Mouse (Mus musculus) cerebellum, adult (tissue): ENCODE data around the gene Slc39a11.

ENCODE experiments used
- ATAC-seq: cut with Nextera tagmentation; 2 replicates; pipeline ENCODE4 v1.9.2; 2017; ENCODE audit warnings: mild to moderate bottlenecking, moderate library complexity, mixed read lengths; ENCODE audit not compliant: insufficient number of reproducible peaks, low FRiP score, low TSS enrichment

Gene Slc39a11

DNA sequence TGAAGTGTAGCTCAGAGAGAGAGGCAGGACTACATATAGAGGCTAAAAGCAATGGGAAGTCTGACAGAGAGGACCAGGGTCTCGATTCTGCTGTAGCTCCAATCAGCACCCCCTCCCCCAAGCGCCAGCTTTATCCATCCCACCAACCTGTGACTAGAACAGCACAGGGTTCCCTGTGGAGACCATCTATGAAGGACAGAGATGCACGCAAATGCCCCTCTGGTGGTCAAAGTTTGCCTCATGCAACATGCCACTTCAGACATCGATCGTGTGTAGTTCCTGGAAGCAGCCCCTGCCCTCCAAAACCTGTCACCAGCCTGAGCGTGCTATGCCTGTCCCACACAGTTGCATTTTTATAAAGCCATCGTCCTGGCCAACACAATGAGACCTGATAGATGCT, 129.9 kb downstream of the Slc39a11 start:
- no peak for ATAC-seq

DNA sequence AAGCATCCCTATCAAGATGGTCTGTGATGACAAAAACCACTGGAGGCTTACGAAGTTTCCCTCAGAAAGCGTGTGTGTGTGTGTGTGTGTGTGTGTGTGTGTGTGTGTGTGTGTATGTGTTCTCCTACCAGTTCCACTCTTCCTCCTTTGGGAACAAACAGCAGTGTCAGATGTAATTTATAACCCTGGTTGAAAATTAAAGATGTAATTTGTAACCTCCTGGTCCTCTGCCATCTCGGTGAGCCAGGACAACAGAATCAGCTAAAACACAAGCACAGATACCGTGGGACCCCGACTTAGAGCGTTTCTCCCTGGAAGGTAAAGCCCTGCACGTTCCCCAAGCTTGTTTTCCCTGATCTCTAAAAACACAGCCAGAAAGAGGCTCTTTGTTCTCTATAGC, 131.7 kb downstream of the Slc39a11 start:
- ATAC-seq = no peak

DNA sequence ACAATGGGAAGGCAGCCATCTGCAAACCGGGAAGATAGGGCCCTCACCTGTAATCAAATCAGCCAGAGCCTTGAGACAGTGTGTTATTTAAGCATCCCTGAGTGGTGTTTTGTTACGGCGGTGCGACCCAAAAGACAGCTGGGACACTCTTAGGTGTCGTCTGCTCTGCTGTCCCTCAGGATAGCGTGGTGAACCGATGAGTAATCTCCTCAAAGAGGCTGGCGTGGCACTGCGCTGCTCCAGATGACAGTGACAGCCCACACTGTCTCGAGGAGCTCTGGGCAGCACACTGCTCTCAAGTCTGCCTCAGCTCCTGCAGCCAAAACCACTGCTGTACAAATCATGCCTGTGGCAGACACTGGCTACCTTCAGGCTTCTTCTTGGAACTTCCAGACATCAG, 133.7 kb downstream of the Slc39a11 start:
- ATAC-seq = no peak

DNA sequence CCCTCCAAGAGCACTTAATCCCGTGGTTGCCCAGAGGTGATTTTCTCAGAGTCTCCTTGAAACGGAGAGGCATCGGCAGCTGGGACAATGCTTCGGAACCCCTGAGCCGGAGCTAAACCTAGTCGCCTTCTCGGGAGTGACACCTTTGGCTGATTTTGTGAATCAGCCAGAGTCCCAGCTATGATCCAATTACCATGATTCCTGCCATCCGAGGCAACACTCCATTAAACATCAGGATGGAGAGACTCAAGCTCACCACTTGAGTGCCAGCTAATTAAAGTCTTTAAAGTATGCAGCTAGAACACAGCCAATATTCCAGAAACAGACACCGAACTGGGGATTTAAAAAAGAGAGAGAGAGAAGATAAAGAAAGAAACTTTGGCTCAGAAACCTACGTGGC, 136.9 kb downstream of the Slc39a11 start:
- ATAC-seq = no peak

DNA sequence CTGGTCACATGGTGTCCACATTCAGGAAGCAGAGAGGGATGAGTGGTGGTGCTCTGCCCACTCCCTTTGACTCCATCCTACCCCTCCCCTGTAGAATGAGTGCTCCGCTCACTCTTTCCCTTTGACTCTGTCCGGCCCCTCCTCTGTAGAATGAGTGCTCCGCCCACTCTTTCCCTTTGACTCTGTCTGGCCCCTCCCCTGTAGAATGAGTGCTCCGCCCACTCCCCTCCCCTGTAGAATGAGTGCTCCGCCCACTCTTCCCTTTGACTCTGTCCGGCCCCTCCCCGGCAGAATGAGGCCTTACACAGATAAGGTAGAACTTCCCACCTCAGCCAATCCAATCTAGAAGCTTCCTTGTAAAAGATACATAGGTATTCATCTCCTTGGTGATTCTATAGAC, 137.7 kb downstream of the Slc39a11 start:
- no peak for ATAC-seq

DNA sequence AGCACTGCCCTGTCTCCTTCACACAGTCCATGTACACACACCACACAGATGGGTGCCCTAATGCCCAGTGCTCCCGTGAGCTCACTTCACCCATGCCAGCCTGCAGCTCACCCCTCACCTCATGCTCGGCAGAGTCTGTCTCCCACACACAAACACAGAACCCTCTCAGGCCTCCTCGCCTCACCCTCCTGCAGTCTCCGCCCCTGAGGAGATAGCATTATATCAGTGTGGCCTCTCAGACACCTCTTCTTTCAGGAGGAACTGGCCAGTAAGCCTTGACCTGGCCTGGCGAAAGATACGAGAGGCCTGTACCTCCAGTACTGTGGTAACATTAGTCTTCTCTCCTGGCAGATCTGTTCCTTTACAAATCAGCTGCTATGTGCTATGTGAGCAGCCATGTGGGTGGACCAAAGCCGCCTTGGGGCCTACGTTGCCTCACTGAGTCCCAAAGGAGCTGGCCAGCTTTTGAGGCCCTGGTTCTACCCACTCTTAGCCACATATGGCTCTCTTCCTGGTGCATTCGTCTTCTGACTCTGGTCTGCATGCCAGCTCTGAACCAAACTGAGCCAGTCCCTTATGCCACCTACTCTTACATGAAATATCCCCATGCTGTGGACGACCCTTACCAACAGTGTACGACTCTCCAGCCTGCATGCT, 138.8 kb downstream of the Slc39a11 start:
- ATAC-seq = no peak

DNA sequence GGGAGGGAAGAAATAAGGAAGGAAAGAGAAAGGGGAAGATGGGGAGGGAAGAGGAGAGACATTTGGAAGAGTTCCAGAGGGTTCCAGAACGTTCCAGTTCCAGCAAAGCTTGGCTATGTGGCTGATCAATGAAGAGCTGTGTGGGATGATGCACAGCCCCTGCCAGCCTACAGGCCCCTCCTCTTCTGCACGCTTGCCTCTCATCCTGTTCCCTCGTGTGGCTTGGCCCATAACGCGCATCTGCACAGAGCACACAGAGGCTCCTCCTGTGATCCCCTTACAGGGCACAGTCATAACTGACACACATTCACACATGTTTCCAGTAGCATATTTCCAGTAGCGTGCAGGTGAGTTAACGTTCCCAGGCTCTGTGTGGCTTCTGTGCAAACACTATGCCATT, 139.6 kb downstream of the Slc39a11 start:
- no peak for ATAC-seq

DNA sequence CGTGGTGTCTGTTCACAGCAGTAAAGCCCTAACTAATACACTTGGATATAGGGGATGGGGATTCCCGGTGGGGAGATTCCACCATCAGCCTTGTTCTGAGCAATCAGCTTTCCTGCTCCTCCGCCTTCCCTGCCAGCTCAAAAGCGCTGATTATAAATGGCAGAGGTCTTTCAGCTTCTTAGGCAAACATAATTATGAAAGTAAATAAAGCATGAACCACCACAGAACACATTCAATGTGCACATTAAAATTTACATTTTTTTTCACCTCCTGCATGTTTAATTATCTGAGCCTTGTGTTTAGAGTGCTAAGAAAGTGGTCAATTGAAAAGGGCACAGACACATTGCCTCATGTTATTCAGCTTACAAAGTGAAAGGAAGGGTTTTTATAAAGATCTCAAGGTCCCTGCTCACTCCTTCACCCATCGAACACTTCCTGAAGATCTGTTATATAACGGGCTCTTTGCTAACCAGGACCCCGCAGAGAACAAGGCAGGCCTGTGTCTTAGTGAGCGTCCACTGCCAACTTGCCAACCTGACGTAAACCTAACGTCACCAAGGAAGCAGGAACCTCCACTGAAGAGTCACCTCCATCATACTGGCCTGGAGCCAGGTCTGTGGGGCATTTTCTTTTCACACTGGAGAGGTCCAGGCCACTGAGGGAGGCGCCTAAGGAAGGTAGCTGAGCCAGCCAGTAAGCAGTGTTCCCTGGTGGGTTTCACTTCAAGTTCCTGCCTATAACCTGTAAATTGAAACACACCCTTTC, 142.0 kb downstream of the Slc39a11 start:
- ATAC-seq = no peak

DNA sequence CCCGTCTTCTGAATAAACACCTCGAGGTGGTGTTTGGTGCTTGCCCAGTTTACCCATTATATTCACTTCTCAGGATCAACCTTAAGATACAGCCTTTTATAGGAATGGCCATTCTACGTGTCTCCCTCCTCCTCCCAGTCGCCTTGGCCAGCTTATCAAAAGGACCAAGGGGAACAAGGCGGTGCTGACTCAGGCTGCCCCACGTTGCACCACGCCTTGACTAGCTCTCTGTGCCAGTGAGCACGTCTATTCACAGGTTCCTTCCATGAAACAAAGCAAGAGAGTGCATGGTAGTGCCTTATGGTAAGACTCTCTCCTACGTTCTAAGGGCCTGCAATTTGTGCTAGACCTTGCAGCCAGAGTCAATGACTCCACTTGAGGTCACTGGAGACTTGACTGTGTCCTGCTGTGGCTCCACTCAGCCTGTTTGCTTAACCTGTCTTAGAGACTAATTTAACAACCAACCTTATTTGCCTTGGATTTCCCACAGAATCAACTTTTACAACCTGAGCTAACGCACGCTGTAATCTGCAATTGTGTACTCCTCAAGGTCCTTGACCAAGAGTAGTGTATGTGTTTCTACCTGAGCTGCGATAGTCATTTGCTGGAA, 144.2 kb downstream of the Slc39a11 start:
- ATAC-seq = no peak

DNA sequence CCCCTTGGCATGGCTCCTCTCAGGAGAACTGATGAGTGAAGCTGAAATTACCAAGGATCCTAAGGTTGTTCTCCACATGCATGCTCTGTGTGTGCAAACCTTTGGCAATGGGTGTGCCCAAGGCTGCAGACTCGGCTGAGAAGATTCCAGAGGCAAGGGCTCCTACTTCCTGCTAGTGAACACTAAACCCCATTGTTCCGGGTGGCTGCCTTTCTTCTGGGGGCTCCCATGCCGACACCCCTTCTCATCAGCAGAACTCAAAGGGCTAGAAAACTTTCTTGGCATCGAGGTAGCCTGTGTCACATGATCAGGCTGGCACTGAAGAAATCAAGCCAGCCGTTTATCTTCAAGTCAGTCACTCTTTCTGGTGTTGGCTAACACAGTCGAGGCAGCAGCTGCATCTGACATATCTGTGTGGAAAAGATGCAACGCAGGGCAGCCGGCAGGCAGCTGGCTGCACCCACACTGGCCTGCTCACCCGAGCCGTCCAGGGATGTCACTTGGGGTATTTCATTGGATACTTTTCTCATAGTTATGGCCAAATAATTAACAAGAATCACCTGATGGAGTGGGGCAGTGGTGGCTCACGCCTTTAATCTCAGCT, 145.3 kb downstream of the Slc39a11 start:
- ATAC-seq = no peak

DNA sequence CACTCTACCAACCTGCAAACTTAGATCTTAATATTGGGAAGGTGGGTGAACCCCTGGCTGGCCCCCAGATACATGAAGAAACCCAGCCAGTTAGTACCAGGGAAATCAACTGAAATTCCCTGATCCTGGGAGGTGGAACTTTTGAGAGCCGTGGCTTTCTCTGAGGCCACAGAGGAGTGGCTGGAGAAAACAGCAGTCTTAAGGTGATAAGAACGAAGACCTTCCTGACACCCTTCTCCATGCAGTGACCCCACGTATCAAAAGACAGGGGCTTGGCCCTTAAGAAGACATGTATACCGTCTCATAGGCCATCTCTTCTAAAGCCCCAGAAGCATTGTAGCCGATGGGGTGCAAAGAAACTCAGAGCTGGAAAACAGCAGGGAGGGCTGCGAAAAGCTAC, 146.9 kb downstream of the Slc39a11 start:
- ATAC-seq = no peak

DNA sequence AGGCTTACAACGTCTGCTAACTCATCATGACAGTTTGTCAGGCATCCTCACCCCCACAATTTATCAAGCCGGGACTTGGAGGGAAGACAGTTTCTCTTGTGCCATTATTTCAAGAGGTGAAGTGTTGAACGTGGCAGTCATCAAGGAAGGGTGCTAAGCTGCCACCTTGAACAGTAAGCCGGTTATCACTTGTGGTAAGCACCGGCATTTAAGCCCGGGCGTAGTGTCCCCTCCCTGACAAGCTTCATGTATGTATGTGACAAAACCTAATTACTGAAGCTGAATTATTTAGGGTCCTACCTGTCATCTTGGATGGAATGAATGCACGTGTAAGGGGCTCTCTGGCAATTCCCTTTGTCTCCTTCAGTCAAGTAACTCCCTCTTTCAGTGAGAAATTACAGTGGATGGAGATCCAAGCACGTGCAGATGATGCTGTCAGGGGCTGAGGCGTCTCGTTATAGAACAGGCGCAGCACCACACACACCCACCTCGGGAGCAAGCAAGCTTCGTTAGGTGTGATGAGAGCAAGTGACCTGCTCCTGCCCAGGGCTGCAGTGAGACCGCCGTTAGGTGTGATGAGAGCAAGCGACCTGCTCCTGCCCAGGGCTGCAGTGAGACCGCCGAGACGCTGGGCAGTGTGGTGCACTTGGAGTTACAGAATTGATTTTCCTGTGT, 149.1 kb downstream of the Slc39a11 start:
- ATAC-seq = no peak

DNA sequence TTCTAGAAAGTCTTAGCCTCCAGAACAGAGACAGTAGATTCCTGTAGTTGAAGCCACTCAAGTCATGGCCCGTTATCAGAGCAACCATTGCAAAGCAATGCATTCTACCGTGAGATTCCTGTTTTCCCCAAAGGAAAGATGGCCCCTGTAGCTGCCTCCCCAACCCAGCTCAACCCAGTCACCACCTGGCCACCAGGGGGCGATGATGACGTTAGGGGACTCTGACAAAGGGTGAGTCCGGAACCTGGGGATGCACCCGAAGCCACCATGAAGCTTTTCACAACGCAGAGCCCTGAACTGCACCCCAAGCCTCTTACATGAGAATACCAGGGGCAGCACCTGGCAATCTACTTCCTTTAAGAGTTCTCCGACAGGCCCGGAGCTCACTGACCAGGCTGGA, 151.0 kb downstream of the Slc39a11 start:
- ATAC-seq = no peak

DNA sequence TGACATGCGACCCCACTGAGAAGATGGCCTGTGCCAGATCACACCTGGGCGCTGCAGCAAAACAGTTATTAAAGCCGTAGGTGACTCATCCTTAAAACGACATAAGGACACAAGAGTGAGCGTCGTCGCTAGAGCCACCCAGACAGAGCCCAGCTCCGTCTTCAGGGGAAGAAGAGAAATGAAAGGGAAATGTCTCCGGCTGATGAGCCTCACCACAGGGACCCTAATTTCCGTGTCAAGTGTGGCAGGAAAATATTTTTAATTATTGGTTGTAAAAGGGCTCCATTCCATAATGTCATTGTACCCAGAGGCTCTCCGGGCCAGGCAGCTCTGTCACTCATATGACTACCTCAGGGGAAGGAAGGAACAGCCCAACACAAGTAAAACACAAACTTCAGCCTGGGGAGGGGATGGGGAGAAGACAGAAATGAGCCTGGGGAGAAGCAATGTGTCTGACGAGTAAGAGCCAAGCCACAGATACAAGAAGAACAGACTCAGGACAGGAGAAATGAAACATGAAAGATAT, 155.8 kb downstream of the Slc39a11 start:
- ATAC-seq = no peak

DNA sequence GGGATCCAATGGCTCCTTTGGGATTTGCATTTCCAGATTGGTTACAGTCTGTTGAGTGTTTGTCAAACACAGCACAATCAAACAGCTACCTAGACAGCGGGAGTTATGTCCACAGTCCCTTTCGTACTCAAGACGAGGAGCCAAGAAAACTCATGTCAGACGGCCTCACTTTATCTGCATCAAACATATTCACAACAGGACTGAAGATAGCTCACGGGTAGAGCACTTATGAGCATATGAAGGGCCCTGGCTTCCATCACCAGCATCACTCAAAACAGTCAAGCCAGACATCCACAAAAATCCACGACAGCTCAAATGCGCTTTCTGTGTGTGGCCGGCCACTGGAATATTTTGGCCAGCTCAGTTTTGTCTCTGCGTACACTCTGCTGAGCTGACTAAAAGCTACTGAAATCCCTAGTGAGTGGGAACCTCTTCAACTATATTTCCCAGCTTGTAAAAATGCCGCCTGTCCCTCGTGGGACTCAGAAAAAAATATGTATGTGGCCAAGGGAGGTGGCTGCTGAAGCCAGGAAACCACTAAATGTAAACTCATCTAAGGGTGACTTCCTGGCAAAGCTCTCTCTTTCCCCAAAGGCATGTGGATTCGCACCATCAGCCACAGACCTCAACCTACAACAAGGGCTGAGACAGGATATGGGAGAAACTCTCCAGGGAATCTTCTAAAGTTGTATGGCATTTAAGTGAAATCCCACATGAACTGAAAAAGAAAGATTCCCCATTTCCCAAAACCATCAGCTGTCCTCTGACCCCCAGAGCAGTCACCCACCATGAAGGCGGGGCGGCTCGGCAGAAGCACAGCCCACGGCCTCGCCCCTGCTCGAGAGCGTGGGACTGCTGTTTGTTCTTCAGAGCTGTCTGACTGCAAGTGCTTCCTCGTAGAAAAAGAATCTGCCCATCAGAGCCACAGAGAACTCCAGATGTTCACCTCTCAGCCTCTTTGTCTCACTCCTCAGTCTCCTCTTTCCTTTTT, 159.1 kb downstream of the Slc39a11 start:
- ATAC-seq = no peak

DNA sequence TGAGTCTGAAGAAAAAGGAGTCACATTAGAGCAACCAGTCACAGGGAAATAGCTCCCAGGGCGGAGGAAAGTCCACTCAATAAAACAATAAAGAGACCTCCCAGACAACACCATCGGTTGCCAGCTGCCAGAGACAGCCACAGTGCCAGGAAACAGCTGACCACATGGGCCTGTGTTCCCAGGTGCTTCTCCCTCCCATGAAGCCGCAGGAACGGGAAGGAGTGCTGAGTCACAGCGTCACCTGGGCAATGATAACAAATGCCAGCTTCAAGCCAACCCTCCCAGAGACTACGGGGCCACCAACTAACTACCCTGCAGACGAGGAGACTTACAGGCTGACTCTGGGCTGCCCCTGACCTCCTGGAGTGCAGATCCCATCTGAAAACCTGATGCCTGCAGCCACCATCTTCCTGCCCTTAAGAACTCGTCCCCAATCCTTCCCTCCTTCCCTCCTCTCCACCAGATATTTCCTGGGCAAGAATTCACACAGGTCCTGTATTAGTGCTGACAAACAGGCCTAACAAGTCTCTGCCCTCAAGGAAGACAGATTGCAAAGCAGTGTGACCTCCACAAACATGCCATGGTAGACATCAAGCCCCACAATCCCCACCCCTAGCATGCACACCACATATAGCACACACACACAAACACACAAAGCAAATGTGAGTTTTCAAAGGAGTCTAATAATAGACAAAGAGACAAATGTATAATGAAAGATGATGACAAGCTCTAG, 162.1 kb downstream of the Slc39a11 start:
- ATAC-seq = no peak

DNA sequence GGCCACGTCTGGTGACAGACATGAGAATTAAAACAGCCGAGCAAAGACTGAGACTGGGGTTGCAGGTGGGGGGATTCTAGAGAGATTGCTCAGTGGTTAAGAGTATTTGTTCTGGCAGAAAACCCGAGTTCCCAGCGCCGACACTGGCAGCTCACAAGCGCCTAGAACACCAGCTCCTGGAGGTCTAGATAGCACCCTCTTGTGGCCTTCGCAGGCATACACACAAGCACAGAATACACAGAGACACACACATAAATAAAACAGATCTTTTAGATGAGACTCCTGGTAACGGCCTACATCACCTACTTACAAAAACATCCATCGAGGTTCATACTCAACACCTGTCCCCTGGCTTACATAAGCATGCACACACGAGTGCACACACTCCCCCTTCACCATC, 165.8 kb downstream of the Slc39a11 start:
- ATAC-seq = no peak

DNA sequence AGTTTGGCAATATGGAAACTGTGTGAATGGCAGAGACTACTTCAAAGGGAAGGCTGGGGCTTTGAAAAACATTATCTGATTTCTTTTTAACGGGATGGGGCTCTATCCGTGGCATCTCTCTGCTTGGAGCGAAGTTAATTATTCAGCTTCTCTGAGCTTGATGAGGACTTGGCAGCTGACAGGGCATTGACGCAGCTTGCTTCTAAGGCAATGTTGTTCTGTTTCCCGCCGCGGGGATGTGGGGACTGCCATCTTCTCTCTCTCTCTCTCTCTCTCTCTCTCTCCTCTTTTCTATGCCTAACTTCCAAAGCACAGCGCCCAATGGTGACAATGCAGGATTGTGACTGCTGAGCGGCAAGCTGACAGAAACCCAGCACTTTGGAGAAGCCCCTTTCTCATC, 172.3 kb downstream of the Slc39a11 start:
- no peak for ATAC-seq

DNA sequence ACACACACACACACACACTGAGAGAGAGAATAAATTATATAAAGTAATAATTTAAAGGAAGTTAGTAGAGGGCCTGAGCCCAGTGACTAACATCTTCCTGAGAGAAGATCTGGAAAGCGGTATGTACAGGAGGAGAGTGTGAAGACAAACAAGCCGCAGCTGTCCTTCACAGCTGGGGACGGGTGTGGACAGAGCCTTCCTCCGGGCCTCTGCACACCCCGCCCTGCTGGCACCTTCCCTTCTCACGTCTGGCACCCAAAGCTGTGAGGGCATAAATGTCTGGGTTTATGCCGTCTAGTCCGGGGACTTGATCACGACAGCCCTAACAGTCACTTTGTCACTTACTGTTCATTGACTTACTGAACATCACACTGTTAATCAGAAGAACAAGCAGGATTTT, 173.2 kb downstream of the Slc39a11 start:
- no peak for ATAC-seq
